Comparison of ENCODE assay signal across 11 mouse cellular contexts in genomic region chr12:8846425-8847226, GRCm38 (mm10).
DNase-seq lines count a peak whose midpoint lies in the region; ATAC-seq and TF ChIP-seq lines count a peak whose summit lies in the region.
"Had no signal": no experiment of that assay in that cellular context is flagged by ENCODE, and none has a peak within 500 bp of the region (broad histone marks: within the 10 kb centered on the region; RNA-seq: fewer than 3 reads in every experiment).

No protein-coding gene starts in this region.

- H3K36me3 ChIP-seq in hindbrain, embryonic 12.5 days: no peaks in the 10 kb centered on the region
- no peaks in the 10 kb centered on the region for H3K36me3 ChIP-seq in hindbrain, embryonic 16.5 days (ENCODE audit: control insufficient read depth, insufficient read depth, low read length)

- 45% methylated on average over 16 of the region's 16 CpGs for WGBS in hindbrain, embryonic 12.5 days
- 49% methylated on average over 16 of the region's 16 CpGs for WGBS in hindbrain, embryonic 16.5 days
- 89% methylated on average over 16 of the region's 16 CpGs for WGBS in cerebellum, adult 2 months

- peak; percentile 25 to 37 for DNase-seq in spleen, postnatal 36 days (ENCODE audit: low spot score in 2 of 2)
- no peak for DNase-seq in spleen, postnatal 10 days (ENCODE audit: low spot score in 2 of 2)
- DNase-seq in forelimb bud, embryonic 11.5 days (ENCODE audit: low read depth, low spot score): peak; percentile 62
- DNase-seq in thymus, postnatal 4 days: peak; percentile 38
- no peak for DNase-seq in cerebellum, adult 2 months
- no peak for DNase-seq in adrenal gland, postnatal 25 days
- DNase-seq: kidney, adult 18-20 months had no signal

- no peak overlapping the region for H3K4me3 ChIP-seq in hindbrain, embryonic 12.5 days
- H3K4me3 ChIP-seq in hindbrain, embryonic 16.5 days (ENCODE audit: low read length): no peak overlapping the region
- H3K4me3 ChIP-seq in cerebellum, adult 2 months (replicated peaks; ENCODE audit: insufficient read depth, low read depth, low read length): no peak overlapping the region
- H3K4me3 ChIP-seq: left cerebral cortex, adult 2 months; megakaryocyte, embryonic 14.5 days had no signal

- peaks cover 3% of the 10 kb centered on the region; the same call in 1 of the 2 replicates for H3K4me1 ChIP-seq in hindbrain, embryonic 12.5 days
- no peaks in the 10 kb centered on the region for H3K4me1 ChIP-seq in hindbrain, embryonic 16.5 days (ENCODE audit: control insufficient read depth, insufficient read depth, low read depth, low read length)
- H3K4me1 ChIP-seq in cerebellum, adult 2 months (ENCODE audit: control insufficient read depth, insufficient read depth, low read length): peaks cover 13% of the 10 kb centered on the region; the same call in 1 of the 2 replicates

- H3K4me2 ChIP-seq in hindbrain, embryonic 12.5 days (replicated peaks): peak overlapping the region; percentile 8; the same call in 1 of the 2 replicates
- no peak overlapping the region for H3K4me2 ChIP-seq in hindbrain, embryonic 16.5 days (ENCODE audit: low read length)

- H3K9ac ChIP-seq in hindbrain, embryonic 12.5 days: no peak overlapping the region
- H3K9ac ChIP-seq in hindbrain, embryonic 16.5 days (ENCODE audit: low read depth, low read length): no peak overlapping the region

- no peak for ATAC-seq in hindbrain, embryonic 12.5 days (ENCODE audit: low FRiP score)
- no peak for ATAC-seq in hindbrain, embryonic 16.5 days

- no peaks in the 10 kb centered on the region for H3K9me3 ChIP-seq in hindbrain, embryonic 12.5 days (replicated peaks)
- no peaks in the 10 kb centered on the region for H3K9me3 ChIP-seq in hindbrain, embryonic 16.5 days (ENCODE audit: control insufficient read depth, low read length)
- H3K9me3 ChIP-seq: megakaryocyte, embryonic 14.5 days had no signal

- no peak for TF ChIP-seq POLR2A in cerebellum, adult 2 months (IDR thresholded peaks at IDR 0.05; ENCODE audit: borderline replicate concordance, insufficient read depth, low read length)

- TF ChIP-seq CTCF in cerebellum, adult 2 months (IDR thresholded peaks at IDR 0.05; ENCODE audit: borderline replicate concordance, insufficient read depth, low read depth, low read length): no peak

- no peaks in the 10 kb centered on the region for H3K27me3 ChIP-seq in hindbrain, embryonic 12.5 days
- H3K27me3 ChIP-seq in hindbrain, embryonic 16.5 days (replicated peaks; ENCODE audit: control insufficient read depth, insufficient read depth, low read length): no peaks in the 10 kb centered on the region
- no peaks in the 10 kb centered on the region for H3K27me3 ChIP-seq in cerebellum, adult 2 months (ENCODE audit: control insufficient read depth, insufficient read depth, low read length)

- peak overlapping the region; percentile 41; the same call in 1 of the 2 replicates for H3K27ac ChIP-seq in hindbrain, embryonic 12.5 days
- no peak overlapping the region for H3K27ac ChIP-seq in hindbrain, embryonic 16.5 days (ENCODE audit: low read depth, low read length)
- H3K27ac ChIP-seq in cerebellum, adult 2 months (ENCODE audit: insufficient read depth, low read length): no peak overlapping the region
- H3K27ac ChIP-seq: left cerebral cortex, adult 2 months had no signal

Comparison
In these comparisons a context has a peak if more than half of its experiments do, and no peak if none do; other contexts are left out.
1. DNase-seq: peak in spleen, postnatal 36 days (2 of 2), forelimb bud, embryonic 11.5 days (single experiment) and thymus, postnatal 4 days (single experiment); none in spleen, postnatal 10 days (0 of 2), cerebellum, adult 2 months (0 of 2) and adrenal gland, postnatal 25 days (single experiment).